Mouse (Mus musculus) yolk sac, embryonic 10.5 days (tissue): ENCODE data around the gene C8b.
A peak's percentile ranks its signal among the peaks of the same experiment; 100 is the strongest.

Source experiments
- DNase-seq: peaks from one replicate; pipeline ENCODE4 v3.0.0-alpha.2; 2017; ENCODE audit warnings: low spot score

Gene C8b

GRCm38 (mm10) chr4:104810710-104811286 is 44.7 kb downstream of the C8b start:
- no peak for DNase-seq

GRCm38 (mm10) chr4:104813617-104814016 is 47.5 kb downstream of the C8b start:
- no peak for DNase-seq

GRCm38 (mm10) chr4:104816519-104817232 is 50.6 kb downstream of the C8b start:
- no peak for DNase-seq

GRCm38 (mm10) chr4:104817509-104817908 is 51.4 kb downstream of the C8b start:
- no peak for DNase-seq

- no peak for DNase-seq
These were observed 52.9 kb downstream of the C8b start for GRCm38 (mm10) chr4:104818986-104819385.

- no peak for DNase-seq
These were observed 53.8 kb downstream of the C8b start for GRCm38 (mm10) chr4:104819891-104820290.

- peak; percentile 53 for DNase-seq
These were observed 57.5 kb downstream of the C8b start for GRCm38 (mm10) chr4:104823597-104824101.

- DNase-seq, result peak; percentile 56
These were observed 58.4 kb downstream of the C8b start for GRCm38 (mm10) chr4:104824381-104825077.

GRCm38 (mm10) chr4:104828939-104829338 is 62.8 kb downstream of the C8b start:
- DNase-seq, result no peak

GRCm38 (mm10) chr4:104835096-104835495 is 69.0 kb downstream of the C8b start:
- DNase-seq, result no peak

GRCm38 (mm10) chr4:104838342-104838741 is 72.2 kb downstream of the C8b start:
- no peak for DNase-seq

GRCm38 (mm10) chr4:104842204-104842603 is 76.1 kb downstream of the C8b start:
- no peak for DNase-seq

GRCm38 (mm10) chr4:104843546-104843945 is 77.4 kb downstream of the C8b start:
- no peak for DNase-seq
